Comparison of ENCODE assay signal across 24 mouse cellular contexts in the genomic region with DNA sequence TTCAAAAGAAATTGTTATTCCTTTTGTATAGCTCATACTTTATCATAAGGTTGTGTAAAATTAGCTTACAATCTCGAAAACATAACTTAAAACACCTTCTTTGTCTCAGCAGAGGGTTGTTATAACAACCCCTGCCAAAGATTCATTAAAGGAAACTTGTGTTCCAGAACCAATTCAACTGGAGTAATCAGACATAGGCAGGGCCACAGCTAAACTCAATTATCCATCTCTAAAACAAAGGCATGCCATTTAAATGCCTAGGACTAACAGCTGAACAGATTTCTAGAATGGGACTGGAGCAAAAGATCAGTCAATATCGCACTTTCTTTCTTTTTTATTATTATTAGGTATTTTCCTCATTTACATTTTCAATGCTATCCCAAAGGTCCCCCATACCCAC.
DNase-seq lines count a peak whose midpoint lies in the region; ATAC-seq and TF ChIP-seq lines count a peak whose summit lies in the region.
"Had no signal": no experiment of that assay in that cellular context is flagged by ENCODE, and none has a peak within 500 bp of the region (broad histone marks: within the 10 kb centered on the region; RNA-seq: fewer than 3 reads in every experiment).

No protein-coding gene starts in this region.

- H3K36me3 ChIP-seq in forebrain, embryonic 13.5 days (ENCODE audit: poor library complexity, severe bottlenecking): no peaks in the 10 kb centered on the region
- H3K36me3 ChIP-seq in forebrain, embryonic 12.5 days (replicated peaks): no peaks in the 10 kb centered on the region
- H3K36me3 ChIP-seq in forebrain, embryonic 15.5 days: no peaks in the 10 kb centered on the region
- no peaks in the 10 kb centered on the region for H3K36me3 ChIP-seq in forebrain, embryonic 11.5 days (ENCODE audit: control insufficient read depth, insufficient read depth, low read length)
- H3K36me3 ChIP-seq: embryonic facial prominence, embryonic 13.5 days; embryonic facial prominence, embryonic 15.5 days; G1E had no signal

- no peak for TF ChIP-seq CTCF in brain, embryonic 14.5 days (IDR thresholded peaks at IDR 0.05; ENCODE audit: borderline replicate concordance, extremely low read depth, insufficient read depth, insufficient read length)

- no peak overlapping the region for H3K9ac ChIP-seq in forebrain, embryonic 13.5 days
- no peak overlapping the region for H3K9ac ChIP-seq in forebrain, embryonic 12.5 days
- no peak overlapping the region for H3K9ac ChIP-seq in forebrain, embryonic 15.5 days (replicated peaks)
- H3K9ac ChIP-seq in forebrain, embryonic 11.5 days (ENCODE audit: low read length): no peak overlapping the region
- H3K9ac ChIP-seq: embryonic facial prominence, embryonic 13.5 days; embryonic facial prominence, embryonic 15.5 days had no signal

- H3K9me3 ChIP-seq in forebrain, embryonic 13.5 days (replicated peaks): no peaks in the 10 kb centered on the region
- H3K9me3 ChIP-seq in forebrain, embryonic 12.5 days: no peaks in the 10 kb centered on the region
- H3K9me3 ChIP-seq in forebrain, embryonic 15.5 days: no peaks in the 10 kb centered on the region
- no peaks in the 10 kb centered on the region for H3K9me3 ChIP-seq in forebrain, embryonic 11.5 days (ENCODE audit: control insufficient read depth, low read length)
- H3K9me3 ChIP-seq: embryonic facial prominence, embryonic 13.5 days; embryonic facial prominence, embryonic 15.5 days; G1E had no signal

- TF ChIP-seq POLR2A in brain, embryonic 14.5 days (IDR thresholded peaks at IDR 0.05; ENCODE audit: borderline replicate concordance, extremely low read depth, insufficient read depth, insufficient read length, poor library complexity, severe bottlenecking): no peak

- no peak overlapping the region for H3K4me2 ChIP-seq in forebrain, embryonic 13.5 days
- H3K4me2 ChIP-seq in forebrain, embryonic 12.5 days: no peak overlapping the region
- H3K4me2 ChIP-seq in forebrain, embryonic 15.5 days (replicated peaks): no peak overlapping the region
- no peak overlapping the region for H3K4me2 ChIP-seq in forebrain, embryonic 11.5 days (ENCODE audit: low read depth, low read length, severe bottlenecking)
- H3K4me2 ChIP-seq: embryonic facial prominence, embryonic 13.5 days; embryonic facial prominence, embryonic 15.5 days had no signal

- WGBS in forebrain, embryonic 13.5 days: 54% methylated on average over 2 of the region's 2 CpGs
- WGBS in forebrain, embryonic 12.5 days: 63% methylated on average over 2 of the region's 2 CpGs
- WGBS in forebrain, embryonic 15.5 days: 55% methylated on average over 2 of the region's 2 CpGs
- WGBS in forebrain, embryonic 11.5 days: 77% methylated on average over 2 of the region's 2 CpGs

- no peaks in the 10 kb centered on the region for H3K27me3 ChIP-seq in forebrain, embryonic 13.5 days
- no peaks in the 10 kb centered on the region for H3K27me3 ChIP-seq in forebrain, embryonic 12.5 days
- no peaks in the 10 kb centered on the region for H3K27me3 ChIP-seq in forebrain, embryonic 15.5 days
- H3K27me3 ChIP-seq in forebrain, embryonic 11.5 days (ENCODE audit: control insufficient read depth, insufficient read depth, low read length): no peaks in the 10 kb centered on the region
- H3K27me3 ChIP-seq: CH12.LX; embryonic facial prominence, embryonic 13.5 days; embryonic facial prominence, embryonic 15.5 days had no signal

- H3K4me1 ChIP-seq in forebrain, embryonic 13.5 days: peaks cover 1% of the 10 kb centered on the region; the same call in 1 of the 2 replicates
- peaks cover under 1% of the 10 kb centered on the region for H3K4me1 ChIP-seq in forebrain, embryonic 12.5 days
- no peaks in the 10 kb centered on the region for H3K4me1 ChIP-seq in forebrain, embryonic 15.5 days
- H3K4me1 ChIP-seq in forebrain, embryonic 11.5 days (replicated peaks; ENCODE audit: control insufficient read depth, insufficient read depth, low read length): no peaks in the 10 kb centered on the region
- H3K4me1 ChIP-seq: embryonic facial prominence, embryonic 15.5 days had no signal

- no peak overlapping the region for H3K27ac ChIP-seq in forebrain, embryonic 13.5 days
- no peak overlapping the region for H3K27ac ChIP-seq in forebrain, embryonic 12.5 days
- H3K27ac ChIP-seq in forebrain, embryonic 15.5 days (replicated peaks): no peak overlapping the region
- no peak overlapping the region for H3K27ac ChIP-seq in forebrain, embryonic 11.5 days (ENCODE audit: low read depth, low read length)
- H3K27ac ChIP-seq: embryonic facial prominence, embryonic 13.5 days; embryonic facial prominence, embryonic 15.5 days had no signal

- peak; percentile 76 for ATAC-seq in forebrain, embryonic 13.5 days
- ATAC-seq in forebrain, embryonic 12.5 days (ENCODE audit: low FRiP score): no peak
- ATAC-seq in forebrain, embryonic 15.5 days (replicated peaks): peak; percentile 82
- no peak for ATAC-seq in forebrain, embryonic 11.5 days (replicated peaks; ENCODE audit: low FRiP score)
- ATAC-seq: activated CD4-positive, CD25-positive, alpha-beta regulatory T cell, adult 4 months; CD4-positive, CD25-positive, alpha-beta regulatory T cell, adult 4 months; Patski had no signal

- DNase-seq in forebrain, embryonic 11.5 days (ENCODE audit: low spot score): no peak
- DNase-seq in brain, embryonic 14.5 days (ENCODE audit: low read depth): peak; percentile 71
- DNase-seq: adrenal gland, adult 8-10 months; adrenal gland, postnatal 14 days; adrenal gland, postnatal 36 days; B cell, adult 2 months; cerebellum, adult 11 months; cerebellum, adult 18-20 months; cerebellum, adult 8-10 months; cerebellum, adult 9-11 months; cerebellum, postnatal 14 days; cerebellum, postnatal 36 days; embryo, embryonic 11 days had no signal

- no peak overlapping the region for H3K4me3 ChIP-seq in forebrain, embryonic 13.5 days
- H3K4me3 ChIP-seq in forebrain, embryonic 12.5 days (replicated peaks): no peak overlapping the region
- H3K4me3 ChIP-seq in forebrain, embryonic 15.5 days: no peak overlapping the region
- H3K4me3 ChIP-seq in forebrain, embryonic 11.5 days (ENCODE audit: low read depth, low read length): no peak overlapping the region
- H3K4me3 ChIP-seq: embryonic facial prominence, embryonic 13.5 days; embryonic facial prominence, embryonic 15.5 days; erythroblast, embryonic 14.5 days had no signal

Comparison
In these comparisons a context has a peak if more than half of its experiments do, and no peak if none do; other contexts are left out.
1. ATAC-seq: peak in forebrain, embryonic 13.5 days (single experiment) and forebrain, embryonic 15.5 days (single experiment); none in forebrain, embryonic 12.5 days (single experiment) and forebrain, embryonic 11.5 days (single experiment).